Mouse (Mus musculus): ENCODE results near the gene Bmp6. TPM values are rescaled to one million over a fixed set of nuclear protein-coding genes. Genes with fewer than 3 reads are reported as not detected.
A peak's percentile ranks its signal among the peaks of the same experiment; 100 is the strongest.

Gene Bmp6
- total and polyA plus RNA-seq, 2 experiments from 2014 or later: 3.6 to 14.5 TPM

DNA sequence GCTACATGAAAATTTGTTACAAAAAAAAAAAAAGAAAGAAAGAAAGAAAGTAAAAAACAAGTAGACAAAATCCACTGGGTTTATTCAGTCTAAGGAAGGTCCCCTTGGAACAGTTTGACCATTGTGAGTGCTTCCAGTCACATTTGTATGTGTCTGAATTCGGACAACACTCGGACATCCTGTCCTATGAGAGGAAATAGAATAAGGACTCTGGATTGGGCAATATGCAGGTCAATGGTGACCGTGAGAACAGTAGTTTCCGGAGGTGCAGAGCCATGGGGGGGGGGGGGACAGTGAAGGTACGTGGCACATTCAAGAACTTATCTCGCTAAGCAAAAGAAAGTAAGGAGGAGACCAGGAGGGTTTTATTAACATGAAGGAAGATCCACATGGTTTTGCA lies 189.8 kb downstream of the Bmp6 start:
- Histone ChIP-seq H3K4me2 (ENCODE audit: low read depth, low read length, poor library complexity, severe bottlenecking) (no peak overlapping the region), H3K4me3 (ENCODE audit: low read depth, low read length) (no peak overlapping the region), H3K9ac (replicated peaks; ENCODE audit: low read length, poor library complexity, severe bottlenecking) (no peak overlapping the region), H3K9me3 (ENCODE audit: low read length) (no peaks in the 10 kb centered on the region), H3K36me3 (ENCODE audit: insufficient read depth, low read length) (no peaks in the 10 kb centered on the region), H3K4me1 (ENCODE audit: insufficient read depth, low read length) (no peaks in the 10 kb centered on the region), H3K27ac (ENCODE audit: low read depth, low read length) (no peak overlapping the region), H3K27me3 (ENCODE audit: insufficient read depth, low read length) (no peaks in the 10 kb centered on the region)
- DNase-seq (ENCODE audit: low spot score): no peak
- WGBS: 85% methylated on average over 6 of the region's 6 CpGs
- TF ChIP-seq CTCF (IDR thresholded peaks at IDR 0.05): no peak
- ATAC-seq (ENCODE audit: low FRiP score): no peak

GRCm38 (mm10) chr13:38537521-38537920 lies 192.6 kb downstream of the Bmp6 start:
- no peak overlapping the region for H3K27ac ChIP-seq (ENCODE audit: low read depth, low read length)
- H3K36me3 ChIP-seq (ENCODE audit: insufficient read depth, low read length): no peaks in the 10 kb centered on the region
- H3K4me1 ChIP-seq (ENCODE audit: insufficient read depth, low read length): no peaks in the 10 kb centered on the region
- DNase-seq (ENCODE audit: low spot score) (no peak), ATAC-seq (ENCODE audit: low FRiP score) (peak; percentile 47; the same call in 1 of the 2 replicates)
- no peak overlapping the region for H3K9ac ChIP-seq (replicated peaks; ENCODE audit: low read length, poor library complexity, severe bottlenecking)
- H3K27me3 ChIP-seq (ENCODE audit: insufficient read depth, low read length): no peaks in the 10 kb centered on the region
- H3K9me3 ChIP-seq (ENCODE audit: low read length): no peaks in the 10 kb centered on the region
- H3K4me2 ChIP-seq (ENCODE audit: low read depth, low read length, poor library complexity, severe bottlenecking): no peak overlapping the region
- TF ChIP-seq CTCF (IDR thresholded peaks at IDR 0.05): no peak
- no peak overlapping the region for H3K4me3 ChIP-seq (ENCODE audit: low read depth, low read length)

DNA sequence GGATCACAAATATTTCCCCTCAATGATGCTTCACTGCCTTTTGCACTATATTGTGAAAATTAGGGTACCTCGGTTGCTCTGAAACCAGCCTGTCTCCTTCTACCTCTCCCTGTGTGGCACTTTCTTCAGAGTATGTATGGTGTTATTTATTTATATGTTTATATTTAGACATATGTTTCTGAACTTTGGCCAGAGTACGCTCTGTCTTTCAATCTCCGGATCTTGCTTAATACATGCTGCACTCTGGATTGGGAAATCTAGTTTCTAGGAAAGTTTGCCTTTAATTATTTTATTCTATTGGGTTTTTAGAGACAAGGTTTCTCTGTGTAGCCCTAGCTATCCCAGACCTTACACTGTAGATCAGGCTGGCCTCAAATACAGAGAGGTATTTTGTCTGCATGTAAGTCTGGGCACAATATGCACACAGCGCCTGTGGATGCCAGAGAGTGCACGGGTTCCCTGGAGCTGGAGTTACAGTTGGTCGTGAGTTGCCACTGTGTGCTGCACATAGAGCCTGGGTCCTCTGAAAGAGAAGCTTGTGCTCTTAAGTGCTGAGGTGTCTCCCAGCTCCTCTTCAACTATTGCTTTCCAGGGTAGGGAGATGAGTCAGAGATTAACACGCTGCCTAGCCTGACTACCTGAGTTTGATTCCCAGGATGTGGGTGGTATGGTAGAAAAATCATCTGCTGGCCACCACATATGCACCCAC lies 194.4 kb downstream of the Bmp6 start:
- Histone ChIP-seq H3K9ac (replicated peaks; ENCODE audit: low read length, poor library complexity, severe bottlenecking) (no peak overlapping the region), H3K36me3 (ENCODE audit: insufficient read depth, low read length) (no peaks in the 10 kb centered on the region), H3K4me3 (ENCODE audit: low read depth, low read length) (no peak overlapping the region), H3K9me3 (ENCODE audit: low read length) (no peaks in the 10 kb centered on the region), H3K27me3 (ENCODE audit: insufficient read depth, low read length) (no peaks in the 10 kb centered on the region), H3K27ac (ENCODE audit: low read depth, low read length) (no peak overlapping the region), H3K4me1 (ENCODE audit: insufficient read depth, low read length) (no peaks in the 10 kb centered on the region), H3K4me2 (ENCODE audit: low read depth, low read length, poor library complexity, severe bottlenecking) (no peak overlapping the region)
- DNase-seq (ENCODE audit: low spot score) (no peak), ATAC-seq (ENCODE audit: low FRiP score) (no peak)
- 92% methylated on average over 7 of the region's 7 CpGs for WGBS
- no peak for TF ChIP-seq CTCF (IDR thresholded peaks at IDR 0.05)

DNA sequence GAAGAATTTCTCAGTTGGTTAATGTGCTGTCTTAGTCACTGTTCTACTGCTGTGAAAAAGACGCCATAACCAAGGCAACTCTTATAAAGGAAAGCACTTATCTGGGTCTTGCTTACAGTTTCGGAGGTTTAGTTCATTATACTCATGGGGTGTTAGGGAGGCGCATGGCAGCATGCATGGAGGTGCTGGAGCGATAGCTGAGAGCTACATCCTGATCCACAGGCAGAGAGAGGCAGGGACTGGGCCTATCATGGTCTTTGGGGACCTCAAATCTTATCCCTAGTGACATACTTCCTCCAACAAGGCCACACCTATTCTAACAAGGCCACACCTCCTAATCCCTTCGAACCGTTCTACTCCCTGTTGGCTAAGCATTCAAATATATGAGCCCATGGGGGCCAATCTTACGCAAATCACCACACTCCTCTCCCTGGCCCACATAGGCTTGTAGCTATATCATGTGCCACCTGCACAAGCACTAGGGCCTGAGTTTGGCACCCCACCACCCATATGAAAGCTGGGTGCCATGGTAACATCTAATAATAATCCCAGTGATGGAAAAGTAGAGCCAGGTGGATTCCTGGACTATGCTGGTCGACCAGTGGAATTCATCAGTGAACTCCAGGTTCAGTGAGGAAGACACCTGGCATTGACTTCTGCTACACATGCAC lies 198.7 kb downstream of the Bmp6 start:
- Histone ChIP-seq H3K36me3 (ENCODE audit: insufficient read depth, low read length) (no peaks in the 10 kb centered on the region), H3K27ac (ENCODE audit: low read depth, low read length) (no peak overlapping the region), H3K4me1 (ENCODE audit: insufficient read depth, low read length) (no peaks in the 10 kb centered on the region), H3K4me2 (ENCODE audit: low read depth, low read length, poor library complexity, severe bottlenecking) (no peak overlapping the region), H3K27me3 (ENCODE audit: insufficient read depth, low read length) (no peaks in the 10 kb centered on the region), H3K9ac (replicated peaks; ENCODE audit: low read length, poor library complexity, severe bottlenecking) (no peak overlapping the region), H3K9me3 (ENCODE audit: low read length) (no peaks in the 10 kb centered on the region), H3K4me3 (ENCODE audit: low read depth, low read length) (no peak overlapping the region)
- ATAC-seq (ENCODE audit: low FRiP score): no peak
- peak; percentile 27 for DNase-seq (ENCODE audit: low spot score)
- WGBS: 68% methylated on average over 8 of the region's 8 CpGs
- no peak for TF ChIP-seq CTCF (IDR thresholded peaks at IDR 0.05)

GRCm38 (mm10) chr13:38544769-38545445 lies 200.0 kb downstream of the Bmp6 start:
- Histone ChIP-seq H3K36me3 (ENCODE audit: insufficient read depth, low read length) (no peaks in the 10 kb centered on the region), H3K27ac (ENCODE audit: low read depth, low read length) (no peak overlapping the region), H3K9me3 (ENCODE audit: low read length) (no peaks in the 10 kb centered on the region), H3K4me1 (ENCODE audit: insufficient read depth, low read length) (no peaks in the 10 kb centered on the region), H3K4me3 (ENCODE audit: low read depth, low read length) (no peak overlapping the region), H3K27me3 (ENCODE audit: insufficient read depth, low read length) (no peaks in the 10 kb centered on the region), H3K9ac (replicated peaks; ENCODE audit: low read length, poor library complexity, severe bottlenecking) (no peak overlapping the region), H3K4me2 (ENCODE audit: low read depth, low read length, poor library complexity, severe bottlenecking) (no peak overlapping the region)
- DNase-seq (ENCODE audit: low spot score) (no peak), ATAC-seq (ENCODE audit: low FRiP score) (no peak)
- TF ChIP-seq CTCF (IDR thresholded peaks at IDR 0.05): no peak
- 91% methylated on average over 8 of the region's 8 CpGs for WGBS

DNA sequence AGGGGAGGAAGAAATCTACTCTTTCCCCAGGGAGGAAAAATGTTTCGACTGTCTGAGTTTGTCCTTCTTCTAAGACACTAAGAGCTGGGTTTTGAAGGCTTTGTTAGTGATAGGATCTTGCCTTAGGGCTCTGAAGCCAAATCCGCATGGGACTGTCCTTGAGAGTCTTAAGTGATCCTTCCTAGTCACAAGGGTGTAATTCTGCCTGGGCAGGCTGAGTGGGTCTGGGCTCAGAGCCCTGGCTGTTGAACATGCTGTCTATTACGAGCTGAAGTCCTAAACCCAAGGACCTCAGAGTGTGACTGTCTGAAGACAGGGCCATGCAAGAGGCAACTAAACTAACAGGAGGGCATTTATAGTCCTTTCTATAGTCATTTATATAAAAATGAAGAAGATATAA lies 200.6 kb downstream of the Bmp6 start:
- Histone ChIP-seq H3K27ac (ENCODE audit: low read depth, low read length) (no peak overlapping the region), H3K27me3 (ENCODE audit: insufficient read depth, low read length) (no peaks in the 10 kb centered on the region)
- no peak for TF ChIP-seq CTCF (IDR thresholded peaks at IDR 0.05)

More for the DNA sequence above, 200.6 kb downstream of the Bmp6 start:
- no peak for DNase-seq (ENCODE audit: low spot score)
- Histone ChIP-seq H3K4me1 (ENCODE audit: insufficient read depth, low read length) (no peaks in the 10 kb centered on the region), H3K9ac (replicated peaks; ENCODE audit: low read length, poor library complexity, severe bottlenecking) (no peak overlapping the region), H3K4me2 (ENCODE audit: low read depth, low read length, poor library complexity, severe bottlenecking) (no peak overlapping the region), H3K9me3 (ENCODE audit: low read length) (no peaks in the 10 kb centered on the region), H3K36me3 (ENCODE audit: insufficient read depth, low read length) (no peaks in the 10 kb centered on the region), H3K4me3 (ENCODE audit: low read depth, low read length) (no peak overlapping the region)
- ATAC-seq (ENCODE audit: low FRiP score): no peak
- WGBS: 78% methylated on average over 3 of the region's 3 CpGs
